Mouse (Mus musculus): ENCODE results near the gene Arl15. TPM values are rescaled to one million over a fixed set of nuclear protein-coding genes. Genes with fewer than 3 reads are reported as not detected.

Arl15 gene
- polyA plus RNA-seq, 1 experiment from 2014 or later: 3.7 TPM

- H3K4me1 ChIP-seq (replicated peaks; ENCODE audit: control insufficient read depth, insufficient read depth): no peaks in the 10 kb centered on the region
- 71% methylated on average over 9 of the region's 9 CpGs for WGBS
- H3K9me3 ChIP-seq (ENCODE audit: control insufficient read depth, low read length): no peaks in the 10 kb centered on the region
- no peak overlapping the region for H3K27ac ChIP-seq (replicated peaks)
- TF ChIP-seq EP300 (optimal IDR thresholded peaks at IDR 0.05): no peak
- TF ChIP-seq CTCF (IDR thresholded peaks at IDR 0.05; ENCODE audit: low read depth): no peak
- DNase-seq (ENCODE audit: low spot score) (no peak), ATAC-seq (ENCODE audit: low FRiP score, low TSS enrichment) (no peak)
- H3K27me3 ChIP-seq (ENCODE audit: control insufficient read depth, insufficient read depth, low read length): no peaks in the 10 kb centered on the region
- no peak overlapping the region for H3K4me3 ChIP-seq (ENCODE audit: low read depth, low read length)
- H3K36me3 ChIP-seq (ENCODE audit: control insufficient read depth, insufficient read depth, low read length): no peaks in the 10 kb centered on the region
- H3K4me2 ChIP-seq (replicated peaks; ENCODE audit: low read depth): no peak overlapping the region
- H3K9ac ChIP-seq (ENCODE audit: low read length): no peak overlapping the region
These were observed 345.3 kb downstream of the Arl15 start for GRCm38 (mm10) chr13:114139570-114139969.

DNA sequence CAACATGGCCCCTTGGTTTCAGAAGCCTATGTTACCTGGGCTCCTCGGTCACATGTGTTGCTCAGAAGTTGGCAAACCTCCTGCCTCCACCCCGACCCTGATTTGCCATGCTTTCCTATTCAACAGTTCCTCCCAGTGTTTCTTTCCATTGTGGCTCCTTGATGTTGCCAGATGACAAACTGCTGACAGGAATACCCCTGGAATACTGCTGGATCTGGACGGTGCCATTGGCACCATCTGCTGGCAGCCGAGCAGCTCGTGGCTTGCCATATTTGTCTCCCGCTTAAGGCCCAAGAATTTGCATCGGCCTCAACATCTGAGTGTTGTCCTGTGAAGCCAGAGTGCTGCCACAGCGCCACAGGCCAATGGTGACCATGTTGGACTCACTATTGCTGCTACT, 348.5 kb downstream of the Arl15 start:
- no peak for DNase-seq (ENCODE audit: low spot score)
- no peak overlapping the region for H3K4me3 ChIP-seq (ENCODE audit: low read depth, low read length)
- 85% methylated on average over 8 of the region's 8 CpGs for WGBS
- no peaks in the 10 kb centered on the region for H3K27me3 ChIP-seq (ENCODE audit: control insufficient read depth, insufficient read depth, low read length)
- TF ChIP-seq EP300 (optimal IDR thresholded peaks at IDR 0.05): no peak
- TF ChIP-seq CTCF (IDR thresholded peaks at IDR 0.05; ENCODE audit: low read depth): peak; percentile 14; the same call in 1 of the 2 replicates
- no peak overlapping the region for H3K9ac ChIP-seq (ENCODE audit: low read length)
- H3K4me1 ChIP-seq (replicated peaks; ENCODE audit: control insufficient read depth, insufficient read depth): no peaks in the 10 kb centered on the region
- no peak for ATAC-seq (ENCODE audit: low FRiP score, low TSS enrichment)
- no peak overlapping the region for H3K27ac ChIP-seq (replicated peaks)
- no peak overlapping the region for H3K4me2 ChIP-seq (replicated peaks; ENCODE audit: low read depth)
- H3K36me3 ChIP-seq (ENCODE audit: control insufficient read depth, insufficient read depth, low read length): no peaks in the 10 kb centered on the region
- no peaks in the 10 kb centered on the region for H3K9me3 ChIP-seq (ENCODE audit: control insufficient read depth, low read length)

- WGBS: 67% methylated on average over 1 of the region's 1 CpGs
- H3K27me3 ChIP-seq (ENCODE audit: control insufficient read depth, insufficient read depth, low read length): no peaks in the 10 kb centered on the region
These were observed 348.9 kb downstream of the Arl15 start for GRCm38 (mm10) chr13:114143247-114143646.

GRCm38 (mm10) chr13:114144052-114145046, 350.0 kb downstream of the Arl15 start:
- H3K4me3 ChIP-seq (ENCODE audit: low read depth, low read length): no peak overlapping the region
- TF ChIP-seq CTCF (IDR thresholded peaks at IDR 0.05; ENCODE audit: low read depth): no peak
- TF ChIP-seq EP300 (optimal IDR thresholded peaks at IDR 0.05): no peak
- H3K4me2 ChIP-seq (replicated peaks; ENCODE audit: low read depth): no peak overlapping the region
- H3K4me1 ChIP-seq (replicated peaks; ENCODE audit: control insufficient read depth, insufficient read depth): no peaks in the 10 kb centered on the region
- no peak for DNase-seq (ENCODE audit: low spot score)
- H3K9me3 ChIP-seq (ENCODE audit: control insufficient read depth, low read length): no peaks in the 10 kb centered on the region
- no peak overlapping the region for H3K9ac ChIP-seq (ENCODE audit: low read length)
- no peaks in the 10 kb centered on the region for H3K36me3 ChIP-seq (ENCODE audit: control insufficient read depth, insufficient read depth, low read length)
- WGBS: 55% methylated on average over 15 of the region's 15 CpGs
- no peak overlapping the region for H3K27ac ChIP-seq (replicated peaks)
- H3K27me3 ChIP-seq (ENCODE audit: control insufficient read depth, insufficient read depth, low read length): no peaks in the 10 kb centered on the region
- ATAC-seq (ENCODE audit: low FRiP score, low TSS enrichment): no peak

More at GRCm38 (mm10) chr13:114143247-114143646, 348.9 kb downstream of the Arl15 start:
- no peaks in the 10 kb centered on the region for H3K4me1 ChIP-seq (replicated peaks; ENCODE audit: control insufficient read depth, insufficient read depth)
- H3K9me3 ChIP-seq (ENCODE audit: control insufficient read depth, low read length): no peaks in the 10 kb centered on the region
- H3K36me3 ChIP-seq (ENCODE audit: control insufficient read depth, insufficient read depth, low read length): no peaks in the 10 kb centered on the region
- no peak overlapping the region for H3K4me2 ChIP-seq (replicated peaks; ENCODE audit: low read depth)
- no peak overlapping the region for H3K4me3 ChIP-seq (ENCODE audit: low read depth, low read length)
- H3K9ac ChIP-seq (ENCODE audit: low read length): no peak overlapping the region
- DNase-seq (ENCODE audit: low spot score): no peak
- TF ChIP-seq EP300 (optimal IDR thresholded peaks at IDR 0.05): no peak
- no peak for TF ChIP-seq CTCF (IDR thresholded peaks at IDR 0.05; ENCODE audit: low read depth)
- no peak overlapping the region for H3K27ac ChIP-seq (replicated peaks)
- no peak for ATAC-seq (ENCODE audit: low FRiP score, low TSS enrichment)

- Histone ChIP-seq H3K36me3 (ENCODE audit: control insufficient read depth, insufficient read depth, low read length) (no peaks in the 10 kb centered on the region), H3K27me3 (ENCODE audit: control insufficient read depth, insufficient read depth, low read length) (no peaks in the 10 kb centered on the region), H3K27ac (replicated peaks) (no peak overlapping the region), H3K4me3 (ENCODE audit: low read depth, low read length) (no peak overlapping the region), H3K9ac (ENCODE audit: low read length) (no peak overlapping the region), H3K9me3 (ENCODE audit: control insufficient read depth, low read length) (no peaks in the 10 kb centered on the region), H3K4me2 (replicated peaks; ENCODE audit: low read depth) (no peak overlapping the region), H3K4me1 (replicated peaks; ENCODE audit: control insufficient read depth, insufficient read depth) (no peaks in the 10 kb centered on the region)
- ATAC-seq (ENCODE audit: low FRiP score, low TSS enrichment) (no peak), DNase-seq (ENCODE audit: low spot score) (no peak)
- no peak for TF ChIP-seq CTCF (IDR thresholded peaks at IDR 0.05; ENCODE audit: low read depth)
- no peak for TF ChIP-seq EP300 (optimal IDR thresholded peaks at IDR 0.05)
- 93% methylated on average over 8 of the region's 8 CpGs for WGBS
These were observed 350.9 kb downstream of the Arl15 start for GRCm38 (mm10) chr13:114145249-114145648.
